Mouse (Mus musculus) MEL-GATA-1-ER (cell line): ENCODE results near the gene Ndufc2.

Experiments
- DNase-seq: peaks from one replicate; pipeline ENCODE4 v3.0.0-alpha.2; 2012; ENCODE audit warnings: low read depth; ENCODE audit errors: extremely low read depth

The Ndufc2 gene

GRCm38 (mm10) chr7:97386806-97387370 lies 12.9 kb upstream of the Ndufc2 start:
- no peak for DNase-seq

- DNase-seq: no peak
Measured at GRCm38 (mm10) chr7:97387561-97388147, 12.1 kb upstream of the Ndufc2 start.

GRCm38 (mm10) chr7:97388541-97388940 lies 11.3 kb upstream of the Ndufc2 start:
- DNase-seq: no peak

GRCm38 (mm10) chr7:97391293-97392078 lies 8.3 kb upstream of the Ndufc2 start:
- DNase-seq: no peak

- no peak for DNase-seq
Measured at GRCm38 (mm10) chr7:97392079-97392445, 7.7 kb upstream of the Ndufc2 start.

GRCm38 (mm10) chr7:97394375-97394774 lies 5.4 kb upstream of the Ndufc2 start:
- DNase-seq: no peak

GRCm38 (mm10) chr7:97398943-97399342 lies 860 bp upstream of the Ndufc2 start:
- DNase-seq: no peak

- DNase-seq: no peak
Measured at GRCm38 (mm10) chr7:97407145-97407544, 7.3 kb downstream of the Ndufc2 start.

- DNase-seq: no peak
Measured at GRCm38 (mm10) chr7:97411106-97411505, 11.3 kb downstream of the Ndufc2 start.

GRCm38 (mm10) chr7:97411575-97411974 lies 11.8 kb downstream of the Ndufc2 start:
- no peak for DNase-seq

- DNase-seq: no peak
Measured at GRCm38 (mm10) chr7:97413981-97414380, 14.2 kb downstream of the Ndufc2 start.

GRCm38 (mm10) chr7:97414426-97414825 lies 14.6 kb downstream of the Ndufc2 start:
- no peak for DNase-seq

- DNase-seq: no peak
Measured at GRCm38 (mm10) chr7:97414915-97415687, 15.3 kb downstream of the Ndufc2 start.

- no peak for DNase-seq
Measured at GRCm38 (mm10) chr7:97416473-97416872, 16.7 kb downstream of the Ndufc2 start.

GRCm38 (mm10) chr7:97416906-97417777 lies 17.3 kb downstream of the Ndufc2 start, which contains the start of gene Thrsp:
Thrsp (minus strand) TSS chr7:97417730.
- DNase-seq: no peak

GRCm38 (mm10) chr7:97418717-97419116 lies 18.9 kb downstream of the Ndufc2 start:
- DNase-seq: no peak

- DNase-seq: no peak
Measured at GRCm38 (mm10) chr7:97419163-97419562, 19.4 kb downstream of the Ndufc2 start.

GRCm38 (mm10) chr7:97420406-97420805 lies 20.6 kb downstream of the Ndufc2 start:
- DNase-seq: no peak

GRCm38 (mm10) chr7:97420958-97421651 lies 21.3 kb downstream of the Ndufc2 start:
- DNase-seq: no peak

- no peak for DNase-seq
Measured at GRCm38 (mm10) chr7:97423754-97424153, 24.0 kb downstream of the Ndufc2 start.
